Comparison of ENCODE assay signal across 20 mouse cellular contexts in genomic region chr6:139838239-139838638, GRCm38 (mm10).
DNase-seq lines count a peak whose midpoint lies in the region; ATAC-seq and TF ChIP-seq lines count a peak whose summit lies in the region.
"Had no signal": no experiment of that assay in that cellular context is flagged by ENCODE, and none has a peak within 500 bp of the region (broad histone marks: within the 10 kb centered on the region; RNA-seq: fewer than 3 reads in every experiment).

No protein-coding gene starts in this region.

- TF ChIP-seq POLR2A in brain, embryonic 14.5 days (IDR thresholded peaks at IDR 0.05; ENCODE audit: borderline replicate concordance, extremely low read depth, insufficient read depth, insufficient read length, poor library complexity, severe bottlenecking) = no peak

- 0 out of 2 replicates have a peak, but pooled peaks have one; percentile 27 for ATAC-seq in hindbrain, embryonic 11.5 days (ENCODE audit: low FRiP score)
- no peak for ATAC-seq in hindbrain, embryonic 12.5 days (ENCODE audit: low FRiP score)
- ATAC-seq in lung, embryonic 14.5 days (ENCODE audit: insufficient read depth) = no peak
- ATAC-seq: Patski had no signal

- no peak overlapping the region for H3K27ac ChIP-seq in hindbrain, embryonic 11.5 days (ENCODE audit: low read depth, low read length)
- H3K27ac ChIP-seq in hindbrain, embryonic 12.5 days = no peak overlapping the region
- no peak overlapping the region for H3K27ac ChIP-seq in lung, embryonic 14.5 days (ENCODE audit: low read depth)
- no peak overlapping the region for H3K27ac ChIP-seq in limb, embryonic 10.5 days
- H3K27ac ChIP-seq: embryonic facial prominence, embryonic 12.5 days; heart, embryonic 13.5 days; hindbrain, embryonic 15.5 days had no signal

- TF ChIP-seq CTCF in lung, embryonic 14.5 days (IDR thresholded peaks at IDR 0.05; ENCODE audit: low read depth) = no peak
- no peak for TF ChIP-seq CTCF in brain, embryonic 14.5 days (IDR thresholded peaks at IDR 0.05; ENCODE audit: borderline replicate concordance, extremely low read depth, insufficient read depth, insufficient read length)

- H3K9me3 ChIP-seq in hindbrain, embryonic 11.5 days (ENCODE audit: control insufficient read depth, low read length) = no peaks in the 10 kb centered on the region
- H3K9me3 ChIP-seq in hindbrain, embryonic 12.5 days (replicated peaks) = no peaks in the 10 kb centered on the region
- no peaks in the 10 kb centered on the region for H3K9me3 ChIP-seq in lung, embryonic 14.5 days (ENCODE audit: low read depth, low read length)
- no peaks in the 10 kb centered on the region for H3K9me3 ChIP-seq in limb, embryonic 10.5 days (replicated peaks)
- H3K9me3 ChIP-seq: embryonic facial prominence, embryonic 12.5 days; heart, embryonic 13.5 days; hindbrain, embryonic 15.5 days had no signal

- H3K4me2 ChIP-seq in hindbrain, embryonic 11.5 days (replicated peaks; ENCODE audit: low read depth, low read length) = no peak overlapping the region
- H3K4me2 ChIP-seq in hindbrain, embryonic 12.5 days (replicated peaks) = no peak overlapping the region
- H3K4me2 ChIP-seq in lung, embryonic 14.5 days = no peak overlapping the region
- H3K4me2 ChIP-seq: embryonic facial prominence, embryonic 12.5 days; heart, embryonic 13.5 days; hindbrain, embryonic 15.5 days had no signal

- H3K27me3 ChIP-seq in hindbrain, embryonic 11.5 days (ENCODE audit: control insufficient read depth, insufficient read depth, low read length) = no peaks in the 10 kb centered on the region
- H3K27me3 ChIP-seq in hindbrain, embryonic 12.5 days = no peaks in the 10 kb centered on the region
- H3K27me3 ChIP-seq in lung, embryonic 14.5 days (ENCODE audit: insufficient read depth, low read length) = no peaks in the 10 kb centered on the region
- no peaks in the 10 kb centered on the region for H3K27me3 ChIP-seq in limb, embryonic 10.5 days (ENCODE audit: low read depth, poor library complexity, severe bottlenecking)
- H3K27me3 ChIP-seq: embryonic facial prominence, embryonic 12.5 days; heart, embryonic 13.5 days; hindbrain, embryonic 15.5 days; Patski had no signal

- H3K9ac ChIP-seq in hindbrain, embryonic 11.5 days (ENCODE audit: low read depth, low read length) = no peak overlapping the region
- no peak overlapping the region for H3K9ac ChIP-seq in hindbrain, embryonic 12.5 days
- H3K9ac ChIP-seq in lung, embryonic 14.5 days = no peak overlapping the region
- H3K9ac ChIP-seq: embryonic facial prominence, embryonic 12.5 days; heart, embryonic 13.5 days; hindbrain, embryonic 15.5 days had no signal

- no peaks in the 10 kb centered on the region for H3K4me1 ChIP-seq in hindbrain, embryonic 11.5 days (replicated peaks; ENCODE audit: control insufficient read depth, insufficient read depth, low read length)
- no peaks in the 10 kb centered on the region for H3K4me1 ChIP-seq in hindbrain, embryonic 12.5 days
- no peaks in the 10 kb centered on the region for H3K4me1 ChIP-seq in lung, embryonic 14.5 days (ENCODE audit: insufficient read depth)
- H3K4me1 ChIP-seq in limb, embryonic 10.5 days = no peaks in the 10 kb centered on the region
- H3K4me1 ChIP-seq: embryonic facial prominence, embryonic 12.5 days; heart, embryonic 13.5 days; hindbrain, embryonic 15.5 days had no signal

- H3K36me3 ChIP-seq in hindbrain, embryonic 11.5 days (ENCODE audit: control insufficient read depth, insufficient read depth, low read length) = no peaks in the 10 kb centered on the region
- H3K36me3 ChIP-seq in hindbrain, embryonic 12.5 days = no peaks in the 10 kb centered on the region
- H3K36me3 ChIP-seq in lung, embryonic 14.5 days (ENCODE audit: insufficient read depth) = no peaks in the 10 kb centered on the region
- H3K36me3 ChIP-seq in limb, embryonic 10.5 days = no peaks in the 10 kb centered on the region
- H3K36me3 ChIP-seq: embryonic facial prominence, embryonic 12.5 days; heart, embryonic 13.5 days; hindbrain, embryonic 15.5 days had no signal

- H3K4me3 ChIP-seq in hindbrain, embryonic 11.5 days (ENCODE audit: low read depth, low read length) = no peak overlapping the region
- no peak overlapping the region for H3K4me3 ChIP-seq in hindbrain, embryonic 12.5 days
- no peak overlapping the region for H3K4me3 ChIP-seq in lung, embryonic 14.5 days (ENCODE audit: low read depth, low read length)
- H3K4me3 ChIP-seq in limb, embryonic 10.5 days = no peak overlapping the region
- H3K4me3 ChIP-seq: embryonic facial prominence, embryonic 12.5 days; heart, embryonic 13.5 days; hindbrain, embryonic 15.5 days had no signal

- DNase-seq in cerebellum, postnatal 10 days = peak; percentile 25 to 55
- DNase-seq in cerebellum, adult 9-11 months = no peak
- DNase-seq in hindbrain, embryonic 11.5 days (ENCODE audit: low spot score) = no peak
- peak; percentile 37 for DNase-seq in lung, embryonic 14.5 days
- no peak for DNase-seq in lung, postnatal 10 days
- peak; percentile 80 for DNase-seq in brain, embryonic 14.5 days (ENCODE audit: low read depth)
- DNase-seq in limb, embryonic 10.5 days (ENCODE audit: low spot score) = no peak
- DNase-seq: adrenal gland, adult 2 months; adrenal gland, postnatal 25 days; cerebellum, adult 2 months; cerebellum, postnatal 25 days; gastrocnemius, postnatal 36 days; heart, adult 11 months; heart, postnatal 36 days; kidney, adult 11 months had no signal

- 79% methylated on average over 6 of the region's 6 CpGs for WGBS in hindbrain, embryonic 11.5 days
- 77% methylated on average over 6 of the region's 6 CpGs for WGBS in hindbrain, embryonic 12.5 days
- 67% methylated on average over 6 of the region's 6 CpGs for WGBS in lung, embryonic 14.5 days
- 71% methylated on average over 6 of the region's 6 CpGs for WGBS in limb, embryonic 10.5 days

Comparison
In these comparisons a context has a peak if more than half of its experiments do, and no peak if none do; other contexts are left out.
1. DNase-seq: peak in cerebellum, postnatal 10 days (2 of 2), lung, embryonic 14.5 days (single experiment) and brain, embryonic 14.5 days (single experiment); none in cerebellum, adult 9-11 months (single experiment), hindbrain, embryonic 11.5 days (single experiment), lung, postnatal 10 days (single experiment) and limb, embryonic 10.5 days (single experiment).